Mouse (Mus musculus) heart, postnatal 0 days (tissue): Measurements from ENCODE around the gene Capzb. TPM values are rescaled to one million over a fixed set of nuclear protein-coding genes. Genes with fewer than 3 reads are reported as not detected.

Experiments used
- ATAC-seq: fragments of 200-750 bp; cut with Nextera tagmentation; 2 replicates; pipeline ENCODE4 v1.8.0; 2017; ENCODE audit warnings: low read depth, moderate number of reproducible peaks, moderate library complexity; ENCODE audit not compliant: insufficient read depth
- DNase-seq: peaks from one replicate; pipeline ENCODE4 v3.0.0-alpha.2; 2016; ENCODE audit warnings: low spot score
- H3K27ac ChIP-seq: fragments of 300-500 bp; sonication (generic); 2 replicates; pipeline ENCODE4 v1.5.1; 2014; ENCODE audit warnings: low read depth, mild to moderate bottlenecking
- H3K27me3 ChIP-seq: fragments of 300-500 bp; sonication (generic); 2 replicates; pipeline ENCODE4 v1.6.1; 2014; ENCODE audit warnings: low read length, mixed read lengths; ENCODE audit not compliant: control insufficient read depth, insufficient read depth
- H3K36me3 ChIP-seq: fragments of 300-500 bp; sonication (generic); replicated peaks from 2 replicates; pipeline ENCODE4 v1.6.1; 2014; ENCODE audit warnings: low read length, mixed read lengths; ENCODE audit not compliant: control insufficient read depth, insufficient read depth
- H3K4me1 ChIP-seq: fragments of 300-500 bp; sonication (generic); 2 replicates; pipeline ENCODE4 v1.6.1; 2014; ENCODE audit warnings: antibody characterized with exemption; ENCODE audit not compliant: control insufficient read depth, insufficient read depth
- H3K4me2 ChIP-seq: fragments of 300-500 bp; sonication (generic); 2 replicates; pipeline ENCODE4 v1.6.1; 2014; ENCODE audit warnings: low read depth, mild to moderate bottlenecking, low read length, moderate library complexity
- H3K4me3 ChIP-seq: fragments of 300-500 bp; sonication (generic); 2 replicates; pipeline ENCODE4 v1.5.1; 2014; ENCODE audit warnings: low read depth, low read length
- H3K9ac ChIP-seq: fragments of 300-500 bp; sonication (generic); replicated peaks from 2 replicates; pipeline ENCODE4 v1.6.1; 2014; ENCODE audit warnings: low read depth, low read length, mixed read lengths
- H3K9me3 ChIP-seq: fragments of 300-500 bp; sonication (generic); replicated peaks from 2 replicates; pipeline ENCODE4 v1.6.1; 2016; ENCODE audit warnings: low read length; ENCODE audit not compliant: control insufficient read depth
- CTCF ChIP-seq: IDR thresholded peaks from 2 replicates; pipeline ENCODE4 v1.5.1; 2016; ENCODE audit warnings: antibody characterized with exemption, control low read depth, low read depth
- EP300 ChIP-seq: IDR thresholded peaks from 2 replicates; pipeline ENCODE4 v1.6.1; 2016; ENCODE audit warnings: antibody characterized with exemption, low read depth
- WGBS: fragments of 180-500 bp; shearing (Covaris S2); extraction: QIAGEN DNeasy Blood & Tissue Kit; methylation state at CpG from one replicate; pipeline ENCODE4 v1.1.7; 2014; 5-methylcytosine and 5-hydroxymethylcytosine counted together
- polyA plus RNA-seq: library from polyadenylated mRNA; unstranded; fragments of >200 nt; fragmentation: Nextera tagmentation; extraction: Ambion mirVana; gene quantifications from 2 replicates; pipeline ENCODE4 v1.2.1, GENCODE M21; 2015
- total RNA-seq: library from RNA; depleted of rRNA; stranded (reverse); fragments of >200 nt; gene quantifications from 2 replicates; pipeline ENCODE4 v1.2.3, GENCODE M21; 2014; ENCODE audit warnings: low replicate concordance

The Capzb gene
- total and polyA plus RNA-seq, 2 experiments from 2014 or later = 131 to 363 TPM

DNA sequence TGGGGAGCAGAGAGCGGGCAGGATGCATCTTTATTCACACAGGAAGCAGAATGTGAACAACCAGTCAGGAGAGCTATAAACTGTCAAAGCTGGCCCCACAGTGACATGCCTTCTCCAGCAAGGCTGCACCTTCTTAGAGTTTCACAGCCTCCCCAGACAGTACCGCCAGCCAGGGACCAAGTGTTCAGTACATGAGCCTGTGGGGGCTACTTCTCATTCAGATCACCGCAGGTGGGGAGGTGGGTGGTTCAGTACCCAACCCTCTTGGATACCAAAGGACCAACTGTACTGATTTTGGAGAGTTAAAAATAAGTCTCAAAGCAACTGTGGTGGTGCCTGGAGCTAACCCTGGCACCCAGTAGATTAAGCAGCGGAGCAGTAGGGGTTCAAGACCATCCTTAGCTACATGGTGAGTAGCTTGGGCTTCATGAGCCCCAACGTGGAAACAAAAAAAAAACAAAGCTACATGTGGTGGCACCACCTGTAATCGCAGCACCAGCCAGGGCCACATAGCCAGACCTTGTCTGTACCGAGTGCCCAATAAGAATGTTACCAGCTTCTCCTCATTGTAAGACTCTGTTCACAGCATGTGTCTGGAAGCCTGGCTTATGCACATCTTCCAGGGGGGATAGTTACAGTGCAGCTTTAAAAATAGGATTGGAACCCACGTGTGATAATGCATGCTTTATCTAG lies 13.8 kb downstream of the Capzb start:
- H3K4me1 ChIP-seq = peaks cover 64% of the 10 kb centered on the region
- ATAC-seq (no peak), DNase-seq (no peak)
- H3K4me3 ChIP-seq = no peak overlapping the region
- H3K4me2 ChIP-seq = no peak overlapping the region
- 72% methylated on average over 8 of the region's 8 CpGs for WGBS
- H3K9ac ChIP-seq = no peak overlapping the region; the same call in 1 of the 2 replicates
- H3K9me3 ChIP-seq = no peaks in the 10 kb centered on the region
- no peaks in the 10 kb centered on the region; the same call in 1 of the 2 replicates for H3K36me3 ChIP-seq
- H3K27me3 ChIP-seq = no peaks in the 10 kb centered on the region
- TF ChIP-seq CTCF (no peak), EP300 (no peak)
- no peak overlapping the region for H3K27ac ChIP-seq

DNA sequence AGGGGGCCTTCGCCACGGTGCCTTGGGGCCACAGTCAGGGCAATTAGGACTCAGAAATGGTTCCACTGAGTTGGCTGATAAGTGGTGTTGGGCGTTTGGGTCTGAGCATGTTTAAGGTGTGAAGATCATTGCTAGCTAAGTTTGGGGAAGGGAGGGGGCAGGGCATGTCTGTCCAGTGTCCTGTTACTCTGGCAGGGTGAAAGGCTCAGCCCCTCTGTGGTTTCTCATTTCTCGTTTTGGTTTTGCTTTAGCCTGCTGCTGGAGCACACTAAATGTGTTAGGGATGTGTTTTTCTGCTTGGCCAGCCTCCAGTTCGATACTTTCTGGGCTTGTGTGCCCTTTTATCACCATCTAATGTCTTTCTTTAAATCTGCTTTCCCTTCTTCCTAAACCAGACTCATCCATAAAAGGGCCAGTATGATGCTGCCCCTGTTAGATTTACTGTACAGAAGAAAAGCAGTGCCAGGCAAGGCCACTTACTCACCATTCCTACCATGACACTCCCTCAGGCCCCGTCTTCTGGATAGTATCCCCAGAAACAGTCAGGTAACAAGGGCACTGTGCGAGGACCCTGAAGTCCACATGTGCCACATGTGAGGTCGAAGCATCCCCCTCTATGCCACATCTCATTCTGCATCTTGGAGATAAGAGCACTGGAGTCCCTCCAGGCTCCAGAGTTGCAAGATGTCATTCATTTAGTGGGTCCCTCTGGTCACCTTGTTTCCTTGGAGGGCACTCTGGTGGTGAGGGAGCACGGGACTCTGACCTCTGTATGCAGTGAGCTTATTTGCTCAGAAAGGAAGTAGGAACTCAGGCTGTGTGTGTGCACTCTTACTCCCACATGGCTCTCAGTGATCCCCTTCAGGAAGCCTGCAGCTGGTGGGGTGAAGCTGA lies 15.8 kb downstream of the Capzb start:
- DNase-seq (no peak), ATAC-seq (peak; percentile 21; the same call in 1 of the 2 replicates)
- no peak overlapping the region for H3K9ac ChIP-seq
- no peak for TF ChIP-seq CTCF
- 0 out of 2 replicates have a peak, but pooled peaks have one; percentile 0 for TF ChIP-seq EP300
- no peak overlapping the region for H3K4me2 ChIP-seq
- H3K27me3 ChIP-seq = no peaks in the 10 kb centered on the region
- peak overlapping the region; percentile 60 for H3K27ac ChIP-seq
- H3K4me3 ChIP-seq = no peak overlapping the region
- H3K9me3 ChIP-seq = no peaks in the 10 kb centered on the region
- no peaks in the 10 kb centered on the region for H3K36me3 ChIP-seq
- WGBS = 35% methylated on average over 9 of the region's 9 CpGs
- H3K4me1 ChIP-seq = peaks cover 65% of the 10 kb centered on the region

DNA sequence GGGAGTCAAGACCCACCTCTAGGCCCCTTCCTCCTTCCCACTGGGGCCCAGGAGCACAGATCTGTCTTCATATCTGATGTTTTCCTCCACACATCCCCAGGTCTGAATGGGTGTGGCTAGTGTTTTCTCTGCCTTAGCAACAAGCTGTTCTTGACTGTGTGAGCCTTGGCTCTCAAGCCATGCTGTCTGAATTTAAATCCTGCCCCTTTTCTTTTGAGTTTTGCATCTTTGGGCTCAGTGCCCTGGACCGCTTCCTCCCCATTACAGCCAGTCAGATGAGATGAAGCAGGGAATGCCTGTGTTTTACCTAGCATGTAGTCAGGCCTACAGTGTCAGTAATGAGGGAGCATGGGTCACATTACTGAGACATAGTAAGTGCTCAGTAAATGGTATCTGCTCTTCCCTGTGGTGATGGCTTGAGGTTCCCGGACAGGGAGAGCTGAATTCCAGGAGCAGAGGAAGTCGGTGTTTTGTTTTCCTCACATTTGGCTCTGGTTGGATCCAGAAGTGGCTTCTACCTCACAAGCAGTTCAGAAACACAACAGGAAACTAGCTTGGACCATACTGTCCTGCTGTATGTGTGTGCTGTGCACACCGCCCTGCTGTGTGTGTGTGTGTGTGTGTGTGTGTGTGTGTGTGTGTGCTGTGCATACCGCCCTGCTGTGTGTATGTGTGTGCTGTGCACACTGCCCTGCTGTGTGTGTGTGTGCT lies 16.6 kb downstream of the Capzb start:
- Histone ChIP-seq H3K9ac (no peak overlapping the region), H3K36me3 (no peaks in the 10 kb centered on the region), H3K9me3 (no peaks in the 10 kb centered on the region), H3K27ac (peak overlapping the region; percentile 60), H3K4me1 (peaks cover 65% of the 10 kb centered on the region), H3K4me2 (no peak overlapping the region), H3K4me3 (no peak overlapping the region), H3K27me3 (no peaks in the 10 kb centered on the region)
- TF ChIP-seq EP300 = no peak
- ATAC-seq = peak; percentile 33; the same call in 1 of the 2 replicates
- 57% methylated on average over 5 of the region's 5 CpGs for WGBS
- no peak for DNase-seq

DNA sequence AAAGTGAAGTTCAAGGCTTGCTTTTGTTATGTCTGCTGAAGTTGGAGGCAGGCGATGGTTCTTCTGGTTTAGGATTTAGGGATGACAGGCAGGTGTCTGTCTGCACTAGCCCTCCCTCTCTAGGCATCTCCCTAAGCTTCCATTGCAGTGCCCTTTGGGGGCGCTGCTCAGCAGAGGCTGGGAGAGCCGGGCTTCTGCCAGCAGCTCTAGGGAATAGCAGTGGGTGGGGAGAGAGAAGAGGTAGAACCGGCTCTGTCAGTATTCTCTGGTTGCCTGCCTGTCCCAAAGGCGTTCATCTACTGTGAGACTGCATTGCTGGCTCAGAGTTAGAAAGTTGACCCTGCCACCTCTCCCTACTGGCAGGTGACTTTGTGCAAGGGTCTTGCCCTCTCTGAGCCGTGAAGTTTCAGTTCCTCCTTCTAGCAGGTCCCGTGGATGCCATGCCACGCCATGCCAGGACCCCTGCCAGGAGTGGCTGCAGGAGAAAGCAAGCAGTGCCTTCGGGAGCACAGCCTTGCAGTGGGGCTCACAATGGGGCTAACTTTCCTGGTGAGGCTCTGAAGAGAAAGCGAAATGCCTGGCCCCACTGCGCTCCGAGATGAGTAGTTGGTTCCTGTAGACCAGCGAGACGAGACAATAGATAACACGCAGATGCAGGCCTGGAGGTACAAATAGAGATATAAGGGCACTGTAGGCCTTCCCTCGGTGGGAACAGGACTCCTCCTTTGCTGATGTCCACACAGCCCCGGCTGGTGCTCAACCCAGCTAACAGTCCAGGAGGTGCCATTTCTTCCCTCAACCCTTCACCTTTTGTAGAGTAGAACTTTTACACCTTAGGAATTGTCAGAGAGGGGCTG lies 19.5 kb downstream of the Capzb start:
- H3K27ac ChIP-seq = peak overlapping the region; percentile 36; the same call in 1 of the 2 replicates
- no peaks in the 10 kb centered on the region for H3K9me3 ChIP-seq
- no peak overlapping the region for H3K9ac ChIP-seq
- H3K36me3 ChIP-seq = peaks cover 4% of the 10 kb centered on the region; the same call in 1 of the 2 replicates
- ATAC-seq (no peak), DNase-seq (no peak)
- no peak overlapping the region for H3K4me2 ChIP-seq
- TF ChIP-seq CTCF (peak; percentile 24; the same call in 1 of the 2 replicates), EP300 (no peak)
- peaks cover 54% of the 10 kb centered on the region for H3K4me1 ChIP-seq
- no peaks in the 10 kb centered on the region for H3K27me3 ChIP-seq
- H3K4me3 ChIP-seq = no peak overlapping the region
- 55% methylated on average over 17 of the region's 17 CpGs for WGBS
